Mouse (Mus musculus) megakaryocyte, embryonic 14.5 days (primary cell): ENCODE measurements around the gene AC129217.1. TPM values are rescaled to one million over a fixed set of nuclear protein-coding genes. Genes with fewer than 3 reads are reported as not detected.

Source experiments
- H3K27me3 ChIP-seq: replicated peaks from 2 replicates; pipeline ENCODE3; 2012; ENCODE audit warnings: inconsistent platforms
- H3K36me3 ChIP-seq: replicated peaks from 2 replicates; pipeline ENCODE3; 2012; ENCODE audit warnings: low read length, inconsistent platforms, mixed read lengths
- H3K4me1 ChIP-seq: 2 replicates; pipeline ENCODE4 v1.6.1; 2012; ENCODE audit warnings: inconsistent platforms
- H3K4me3 ChIP-seq: replicated peaks from 2 replicates; pipeline ENCODE3; 2012; ENCODE audit warnings: moderate library complexity, mild to moderate bottlenecking, inconsistent platforms
- H3K9me3 ChIP-seq: 2 replicates; pipeline ENCODE4 v1.6.1; 2012; ENCODE audit warnings: inconsistent platforms
- FLI1 ChIP-seq: IDR thresholded peaks from 2 replicates; pipeline ENCODE4 v1.6.1; 2012; ENCODE audit warnings: low read length, inconsistent platforms, mixed read lengths
- GATA1 ChIP-seq: IDR thresholded peaks from 3 replicates; pipeline ENCODE4 v1.6.1; 2012; ENCODE audit warnings: mixed read lengths, low read length, inconsistent platforms, borderline replicate concordance
- polyA plus RNA-seq: library from polyadenylated mRNA; stranded (reverse); fragments of >175 nt; gene quantifications from 2 replicates; pipeline ENCODE4 v1.2.3, GENCODE M21; 2012; ENCODE audit warnings: low replicate concordance; ENCODE audit not compliant: insufficient read depth

The AC129217.1 gene
- polyA plus RNA-seq = 44.9 and 148 TPM in 2 replicates

- no peaks in the 10 kb centered on the region for H3K27me3 ChIP-seq
- no peak within 1 kb of the TSS for H3K4me3 ChIP-seq
- H3K9me3 ChIP-seq = no peaks in the 10 kb centered on the region
- TF ChIP-seq GATA1 (no peak), FLI1 (no peak)
- H3K4me1 ChIP-seq = peaks cover 20% of the 10 kb centered on the region
- peaks cover 99% of the 10 kb centered on the region for H3K36me3 ChIP-seq
Observed at GRCm38 (mm10) chr19:8829660-8830059, at the start of gene AC129217.1. Gene AC129217.1, plus strand, starts transcription at chr19:8829773.

- H3K27me3 ChIP-seq = no peaks in the 10 kb centered on the region
- no peak for TF ChIP-seq FLI1
- TF ChIP-seq GATA1 = no peak
- peaks cover 40% of the 10 kb centered on the region for H3K36me3 ChIP-seq
- no peaks in the 10 kb centered on the region for H3K9me3 ChIP-seq
- H3K4me3 ChIP-seq = peak within 1 kb of the TSS; percentile 96
- peaks cover 45% of the 10 kb centered on the region for H3K4me1 ChIP-seq
Observed at GRCm38 (mm10) chr19:8786008-8786781, 43.4 kb upstream of the AC129217.1 start, which contains the start of gene Taf6l. Gene Taf6l, minus strand, starts transcription at chr19:8786417.

GRCm38 (mm10) chr19:8788521-8788920 lies 41.1 kb upstream of the AC129217.1 start:
- TF ChIP-seq FLI1 (no peak), GATA1 (no peak)
- peaks cover 36% of the 10 kb centered on the region for H3K4me1 ChIP-seq
- H3K36me3 ChIP-seq = peaks cover 35% of the 10 kb centered on the region
- H3K27me3 ChIP-seq = no peaks in the 10 kb centered on the region
- no peak overlapping the region for H3K4me3 ChIP-seq
- H3K9me3 ChIP-seq = peaks cover 5% of the 10 kb centered on the region

- Histone ChIP-seq H3K9me3 (peaks cover 6% of the 10 kb centered on the region), H3K36me3 (peaks cover 36% of the 10 kb centered on the region), H3K4me1 (peaks cover 33% of the 10 kb centered on the region), H3K27me3 (no peaks in the 10 kb centered on the region), H3K4me3 (no peak overlapping the region)
- no peak for TF ChIP-seq FLI1
Observed at GRCm38 (mm10) chr19:8789171-8789570, 40.4 kb upstream of the AC129217.1 start.

GRCm38 (mm10) chr19:8790171-8790570 lies 39.4 kb upstream of the AC129217.1 start:
- peaks cover 6% of the 10 kb centered on the region for H3K9me3 ChIP-seq
- no peaks in the 10 kb centered on the region for H3K27me3 ChIP-seq
- peaks cover 27% of the 10 kb centered on the region for H3K4me1 ChIP-seq
- H3K36me3 ChIP-seq = peaks cover 42% of the 10 kb centered on the region
- TF ChIP-seq GATA1 (no peak), FLI1 (no peak)
- H3K4me3 ChIP-seq = no peak overlapping the region

- no peaks in the 10 kb centered on the region for H3K27me3 ChIP-seq
- peaks cover 28% of the 10 kb centered on the region for H3K36me3 ChIP-seq
- no peak for TF ChIP-seq GATA1
- peak; percentile 37; the same call in 1 of the 2 replicates for TF ChIP-seq FLI1
- peaks cover 44% of the 10 kb centered on the region for H3K4me1 ChIP-seq
- peak within 1 kb of the TSS; percentile 99 for H3K4me3 ChIP-seq
- H3K9me3 ChIP-seq = peaks cover 2% of the 10 kb centered on the region
Observed at GRCm38 (mm10) chr19:8798264-8798946, 31.2 kb upstream of the AC129217.1 start, which contains the start of gene Polr2g. Gene Polr2g, minus strand, starts transcription at chr19:8798577.

- Histone ChIP-seq H3K27me3 (no peaks in the 10 kb centered on the region), H3K4me3 (peak overlapping the region; percentile 99), H3K4me1 (peaks cover 49% of the 10 kb centered on the region), H3K9me3 (no peaks in the 10 kb centered on the region), H3K36me3 (peaks cover 25% of the 10 kb centered on the region)
- no peak for TF ChIP-seq GATA1
- no peak for TF ChIP-seq FLI1
Observed at GRCm38 (mm10) chr19:8798947-8799315, 30.6 kb upstream of the AC129217.1 start.

DNA sequence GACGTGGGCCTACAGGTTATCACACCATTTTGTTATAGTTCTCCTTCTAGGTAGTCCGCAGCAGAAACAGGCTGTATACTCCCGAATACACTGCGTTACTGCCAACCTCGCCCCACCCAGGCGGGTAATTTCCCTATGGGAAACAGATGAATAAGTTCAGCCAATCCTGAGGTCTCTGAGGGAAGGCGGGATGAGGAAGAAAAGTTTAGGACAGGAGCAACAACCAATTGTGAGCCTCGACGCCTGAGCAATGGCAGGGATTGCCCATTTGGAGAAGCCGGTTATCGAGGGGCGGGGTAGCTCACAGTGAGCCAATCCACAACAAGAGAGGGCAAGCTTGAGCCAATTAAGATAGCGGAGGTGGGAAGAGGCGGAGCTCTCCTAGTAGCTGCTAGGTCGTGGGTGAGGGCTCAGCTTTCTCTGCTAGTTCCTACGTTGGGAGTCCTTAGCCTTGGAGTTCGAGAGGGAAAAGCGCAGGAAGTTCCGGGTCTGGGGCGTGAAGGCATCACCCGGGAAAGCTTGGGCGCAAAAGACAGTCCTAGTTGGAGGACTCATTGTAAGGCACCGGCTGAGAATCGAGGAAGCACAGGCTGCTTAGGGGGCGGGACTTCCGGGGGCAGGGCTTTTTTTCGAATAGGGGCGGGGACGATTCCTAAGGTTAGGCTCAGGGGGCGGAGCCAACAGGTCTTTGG lies 27.3 kb upstream of the AC129217.1 start, which contains the start of gene Zbtb3:
Gene Zbtb3 (plus strand): TSS at position 426 of the 692 bp plus-strand sequence.
- Histone ChIP-seq H3K9me3 (no peaks in the 10 kb centered on the region), H3K27me3 (no peaks in the 10 kb centered on the region), H3K4me1 (peaks cover 69% of the 10 kb centered on the region), H3K4me3 (peak within 1 kb of the TSS; percentile 95), H3K36me3 (peaks cover 32% of the 10 kb centered on the region)
- TF ChIP-seq GATA1 (no peak), FLI1 (no peak)

- H3K9me3 ChIP-seq = no peaks in the 10 kb centered on the region
- peak overlapping the region; percentile 95 for H3K4me3 ChIP-seq
- peaks cover 70% of the 10 kb centered on the region for H3K4me1 ChIP-seq
Observed at GRCm38 (mm10) chr19:8803204-8803780, 26.3 kb upstream of the AC129217.1 start.

More at GRCm38 (mm10) chr19:8803204-8803780, 26.3 kb upstream of the AC129217.1 start:
- peaks cover 42% of the 10 kb centered on the region for H3K36me3 ChIP-seq
- TF ChIP-seq GATA1 = no peak
- TF ChIP-seq FLI1 = no peak
- H3K27me3 ChIP-seq = no peaks in the 10 kb centered on the region
